Mouse (Mus musculus) lung, postnatal 0 days (tissue): ENCODE data around the gene Sf3a3.

Experiments used
- CTCF ChIP-seq: IDR thresholded peaks from 2 replicates; pipeline ENCODE4 v1.5.1; 2016; ENCODE audit warnings: antibody characterized with exemption, mild to moderate bottlenecking
- EP300 ChIP-seq: IDR thresholded peaks from 2 replicates; pipeline ENCODE4 v1.6.1; 2016; ENCODE audit warnings: antibody characterized with exemption, mild to moderate bottlenecking, control low read depth

DNA sequence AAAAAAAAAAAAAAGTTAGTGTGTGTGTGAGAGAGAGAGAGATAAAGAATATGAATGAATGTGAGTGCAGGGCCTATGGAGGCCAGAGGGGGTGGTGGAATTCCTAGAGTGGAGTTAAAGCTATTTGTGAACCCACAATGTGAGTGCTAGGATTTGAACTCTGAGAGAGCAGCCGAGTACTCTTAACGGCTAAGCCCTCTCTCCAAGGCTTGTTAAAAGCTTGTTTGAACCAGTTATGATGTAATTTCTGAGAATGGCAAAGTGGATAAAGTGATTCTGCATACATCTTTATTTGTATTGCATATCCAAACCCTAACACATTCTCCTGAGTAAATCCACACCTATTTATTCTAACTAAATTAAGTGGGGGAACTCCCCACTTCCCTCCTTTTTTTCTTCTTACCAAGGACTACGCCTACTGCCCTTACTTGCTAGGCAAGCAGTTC lies 22.1 kb upstream of the Sf3a3 start:
- TF ChIP-seq CTCF = no peak; the same call in 1 of the 2 replicates
- TF ChIP-seq EP300 = peak; percentile 78
